Mouse (Mus musculus) heart, postnatal 4 days (tissue): ENCODE measurements at regions not wholly inside any gene's neighbourhood (a gene's known extent, or its start where the extent isn't known, plus 50 kb on each side); places are given as distances from the start of the nearest gene placed in this dataset.

ENCODE experiments used
- DNase-seq: peaks from one replicate; pipeline ENCODE4 v3.0.0; 2021

- no peak for DNase-seq
Observed at GRCm38 (mm10) chr2:158909086-158909485, 114.5 kb downstream of the Dhx35 start.

GRCm38 (mm10) chr2:158910325-158910724, 115.7 kb downstream of the Dhx35 start:
- DNase-seq = no peak

- DNase-seq = no peak
Observed at GRCm38 (mm10) chr2:158911191-158911590, 116.6 kb downstream of the Dhx35 start.

- DNase-seq = peak; percentile 67
Observed at GRCm38 (mm10) chr2:158912631-158913258, 118.1 kb downstream of the Dhx35 start.

GRCm38 (mm10) chr2:158917398-158917797, 122.8 kb downstream of the Dhx35 start:
- peak; percentile 38 for DNase-seq

- no peak for DNase-seq
Observed at GRCm38 (mm10) chr2:158918312-158918711, 123.7 kb downstream of the Dhx35 start.

- no peak for DNase-seq
Observed at GRCm38 (mm10) chr2:158921342-158922255, 127.0 kb downstream of the Dhx35 start.

GRCm38 (mm10) chr2:158922766-158923165, 128.2 kb downstream of the Dhx35 start:
- no peak for DNase-seq

GRCm38 (mm10) chr2:158929507-158929906, 134.9 kb downstream of the Dhx35 start:
- no peak for DNase-seq

- DNase-seq = no peak
Observed at GRCm38 (mm10) chr2:158937948-158938565, 143.4 kb downstream of the Dhx35 start.

- no peak for DNase-seq
Observed at GRCm38 (mm10) chr2:158949418-158949817, 154.8 kb downstream of the Dhx35 start.

GRCm38 (mm10) chr2:158951061-158951460, 156.5 kb downstream of the Dhx35 start:
- peak; percentile 10 for DNase-seq

GRCm38 (mm10) chr2:158956888-158957287, 162.3 kb downstream of the Dhx35 start:
- DNase-seq = no peak

- DNase-seq = peak; percentile 43
Observed at GRCm38 (mm10) chr2:158965003-158965665, 170.5 kb downstream of the Dhx35 start.

- no peak for DNase-seq
Observed at GRCm38 (mm10) chr2:158972178-158972577, 177.6 kb downstream of the Dhx35 start.

GRCm38 (mm10) chr2:158985529-158986148, 191.0 kb downstream of the Dhx35 start:
- peak; percentile 71 for DNase-seq

- DNase-seq = no peak
Observed at GRCm38 (mm10) chr2:159002481-159003186, 208.0 kb downstream of the Dhx35 start.

- DNase-seq = no peak
Observed at GRCm38 (mm10) chr2:159003187-159003497, 208.5 kb downstream of the Dhx35 start.

- DNase-seq = peak; percentile 6
Observed at GRCm38 (mm10) chr2:159004417-159004816, 209.8 kb downstream of the Dhx35 start.

- DNase-seq = no peak
Observed at GRCm38 (mm10) chr2:159012725-159013124, 218.1 kb downstream of the Dhx35 start.

GRCm38 (mm10) chr2:159014553-159014952, 219.9 kb downstream of the Dhx35 start:
- no peak for DNase-seq
